Mouse (Mus musculus): ENCODE data around the gene Klf3. TPM values are rescaled to one million over a fixed set of nuclear protein-coding genes. Genes with fewer than 3 reads are reported as not detected.

The Klf3 gene
- total RNA-seq, 2 experiments from 2014 or later, result 43.4 to 114 TPM

DNA sequence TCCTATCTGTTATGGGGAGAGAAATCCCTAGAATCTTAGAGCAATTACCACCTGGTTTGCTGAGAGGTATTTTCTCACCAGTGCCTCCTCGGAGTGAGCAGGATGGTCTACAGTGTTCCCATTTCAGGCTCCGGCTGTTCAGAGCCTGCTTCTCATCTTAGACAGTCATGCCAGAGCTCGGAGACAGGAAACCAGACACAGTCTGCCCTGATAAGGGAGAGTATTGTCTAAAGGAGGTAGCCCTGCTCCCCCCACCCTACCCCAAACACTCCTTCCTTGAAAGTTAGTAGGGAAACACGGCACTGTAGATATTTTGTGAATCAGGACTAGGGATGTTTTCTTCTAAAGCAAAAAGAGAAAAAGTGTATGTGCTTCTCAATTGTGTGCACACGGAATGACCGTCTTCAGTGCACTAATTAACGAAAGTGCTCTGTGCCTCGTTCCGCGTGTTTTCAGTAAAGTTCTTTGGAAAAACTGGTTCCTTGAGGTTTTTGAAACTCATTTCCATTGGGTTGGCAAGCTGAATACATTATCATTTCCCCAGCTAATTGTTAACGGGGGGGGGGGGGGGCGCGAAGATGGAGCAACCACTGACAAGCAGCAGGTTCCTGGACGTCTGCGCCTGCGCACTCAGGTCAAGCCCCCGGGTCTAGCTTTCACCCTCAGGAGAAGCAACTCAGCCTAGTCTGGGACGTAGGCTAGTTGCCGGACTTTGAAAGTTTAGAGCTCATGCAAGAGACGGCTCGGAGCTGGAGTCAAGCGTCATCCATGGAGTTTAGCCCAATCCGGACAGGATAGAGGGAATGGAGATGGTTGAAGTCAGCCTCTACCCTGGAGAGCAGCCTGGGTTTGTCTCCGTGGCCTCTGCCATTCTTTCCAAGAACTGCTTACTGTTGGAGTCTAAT lies 5.2 kb downstream of the Klf3 start:
- ATAC-seq (ENCODE audit: poor library complexity, severe bottlenecking), result no peak

DNA sequence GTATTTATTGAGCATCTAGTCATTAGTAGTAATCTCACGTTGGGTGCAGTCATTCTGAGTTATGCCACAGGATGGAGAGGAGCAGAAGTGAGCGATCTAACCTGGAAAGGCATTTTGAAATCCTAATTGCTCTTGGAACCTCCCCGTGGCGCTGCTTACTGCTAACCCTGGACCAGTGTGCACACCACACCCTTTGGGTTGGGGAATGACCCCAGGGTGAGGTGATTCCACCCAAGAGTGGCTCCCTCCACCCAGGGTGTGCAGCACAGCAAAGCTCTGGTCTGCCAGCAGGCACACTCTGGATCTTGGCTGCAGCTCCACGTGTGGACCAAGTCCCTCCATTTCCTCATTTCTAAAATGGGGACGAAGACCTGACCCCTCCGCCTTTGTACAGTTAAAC lies 6.1 kb downstream of the Klf3 start:
- ATAC-seq (ENCODE audit: poor library complexity, severe bottlenecking), result no peak

DNA sequence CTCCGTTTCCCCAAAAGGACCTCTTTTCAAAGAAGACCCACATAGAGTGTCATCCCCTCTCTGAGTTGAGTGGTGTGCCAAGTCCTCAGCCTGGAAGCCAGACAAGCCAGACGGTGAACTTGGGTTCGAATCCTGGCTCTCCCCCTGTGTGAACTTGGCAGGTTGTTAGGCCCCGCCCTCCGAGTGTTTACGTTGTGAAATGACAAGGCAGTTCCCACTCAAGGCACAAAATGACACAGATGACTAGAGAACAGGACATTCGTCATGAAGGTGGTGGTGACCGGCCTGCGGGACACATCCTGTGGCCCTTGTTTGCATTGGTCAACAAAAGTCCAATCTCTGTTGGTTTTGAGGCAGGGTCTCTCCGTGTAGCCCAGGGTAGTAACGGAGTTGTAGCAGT lies 6.7 kb downstream of the Klf3 start:
- peak; percentile 51 for ATAC-seq (ENCODE audit: poor library complexity, severe bottlenecking)

DNA sequence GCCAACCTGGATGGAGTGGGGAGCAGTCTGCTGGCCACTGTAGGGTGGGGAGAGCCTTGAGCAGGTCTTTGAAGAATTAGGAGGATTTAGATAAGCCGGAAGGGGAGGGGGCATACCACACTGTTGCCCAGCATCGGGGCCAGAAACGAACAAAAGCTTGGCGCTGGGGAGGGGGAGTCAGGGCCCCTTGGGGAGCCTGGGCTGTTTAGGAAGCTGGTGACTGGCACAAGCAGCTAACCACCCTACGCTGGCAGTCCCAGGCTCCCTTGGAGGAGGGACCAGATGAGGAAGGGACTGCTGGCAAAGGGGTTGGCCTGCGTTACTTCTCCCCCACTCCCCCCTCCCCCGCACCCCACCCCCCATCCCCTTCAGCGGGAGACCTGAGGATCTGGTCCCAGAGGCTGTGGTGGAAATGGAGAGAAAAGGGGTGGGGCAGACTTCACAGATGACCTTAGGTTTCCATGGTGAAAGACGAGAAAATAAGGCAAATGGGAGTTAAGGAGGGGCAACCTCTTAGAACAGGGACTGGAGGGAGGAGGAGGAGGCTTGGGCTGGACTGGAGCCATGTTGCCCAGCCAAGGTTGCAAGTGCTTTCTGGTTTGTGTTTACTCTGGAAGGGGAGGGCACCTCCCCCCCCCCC lies 7.8 kb downstream of the Klf3 start:
- ATAC-seq (ENCODE audit: poor library complexity, severe bottlenecking), result no peak

DNA sequence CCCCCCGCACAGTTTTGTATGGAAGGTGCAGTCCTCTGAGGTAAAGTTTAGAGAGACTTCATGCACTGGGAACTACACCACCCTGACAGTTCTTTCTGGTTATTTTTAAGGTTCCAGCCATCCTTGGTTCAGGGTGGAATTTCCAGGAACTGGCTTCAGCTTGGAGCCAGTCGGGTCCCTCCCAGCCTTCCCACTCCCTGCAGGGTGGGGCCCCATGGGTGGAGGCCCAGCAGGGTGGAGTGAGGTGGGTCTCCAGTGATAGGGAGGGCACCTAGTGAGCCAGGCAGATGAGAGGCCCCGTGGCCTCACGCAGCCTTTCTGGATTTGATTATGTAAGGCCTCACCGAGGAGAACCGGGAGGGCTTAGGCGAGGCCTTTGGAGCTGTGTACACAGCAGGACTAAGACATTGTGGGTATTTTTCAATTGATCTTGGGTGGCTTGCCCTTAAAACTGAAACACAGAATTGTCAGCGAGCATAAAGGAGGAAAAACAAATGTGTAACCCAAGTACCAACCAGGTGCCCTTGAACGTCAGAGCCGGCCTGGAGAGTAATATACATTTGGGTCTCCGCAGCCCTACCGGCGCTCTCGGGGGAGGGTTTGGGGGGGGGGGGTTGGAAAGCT lies 8.4 kb downstream of the Klf3 start:
- no peak for ATAC-seq (ENCODE audit: poor library complexity, severe bottlenecking)

DNA sequence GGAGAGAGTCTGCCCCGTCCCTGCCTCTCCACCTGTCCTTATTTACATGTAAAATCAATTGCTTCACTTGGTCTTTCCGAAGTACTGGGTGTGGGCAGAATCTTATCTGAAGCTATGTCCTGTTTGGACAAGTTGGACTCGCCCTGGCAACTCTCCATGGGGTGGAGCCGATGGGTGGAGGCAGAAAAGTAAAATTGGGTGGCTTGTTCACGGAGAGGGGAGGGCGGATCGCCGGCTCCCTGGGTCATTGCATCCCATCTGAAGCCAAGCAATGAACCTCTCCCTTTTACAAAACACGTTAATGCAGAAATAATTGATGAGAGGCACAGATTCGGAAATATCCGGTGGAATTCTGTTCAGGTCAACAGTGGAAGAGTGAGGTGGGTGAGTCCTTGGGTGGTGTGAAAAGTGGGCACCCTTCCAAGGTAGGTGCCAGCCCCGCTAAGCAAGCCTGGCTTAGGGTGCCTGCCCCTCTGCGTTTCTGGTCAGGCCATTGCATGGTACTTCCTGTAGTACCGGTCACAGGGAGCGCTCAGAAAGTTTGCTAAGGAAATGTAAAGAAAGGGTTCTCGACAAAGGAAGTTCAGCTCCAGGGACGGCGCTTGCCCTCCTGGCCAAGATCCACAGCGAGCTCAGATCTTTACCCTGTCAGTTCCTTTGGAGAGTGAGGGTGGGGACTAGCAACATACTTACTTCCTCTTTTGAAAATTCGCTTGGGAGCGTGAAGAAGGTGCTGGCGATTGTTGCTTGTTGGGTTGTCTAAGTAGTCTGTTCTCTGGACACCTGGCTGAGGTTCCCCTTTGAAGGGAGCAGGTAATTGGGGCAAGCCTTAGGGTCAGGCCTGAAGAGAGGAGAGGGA lies 9.2 kb downstream of the Klf3 start:
- ATAC-seq (ENCODE audit: poor library complexity, severe bottlenecking), result peak; percentile 56

GRCm38 (mm10) chr5:64812983-64813304 lies 9.8 kb downstream of the Klf3 start:
- 0 out of 2 replicates have a peak, but pooled peaks have one; percentile 1 for ATAC-seq (ENCODE audit: poor library complexity, severe bottlenecking)

DNA sequence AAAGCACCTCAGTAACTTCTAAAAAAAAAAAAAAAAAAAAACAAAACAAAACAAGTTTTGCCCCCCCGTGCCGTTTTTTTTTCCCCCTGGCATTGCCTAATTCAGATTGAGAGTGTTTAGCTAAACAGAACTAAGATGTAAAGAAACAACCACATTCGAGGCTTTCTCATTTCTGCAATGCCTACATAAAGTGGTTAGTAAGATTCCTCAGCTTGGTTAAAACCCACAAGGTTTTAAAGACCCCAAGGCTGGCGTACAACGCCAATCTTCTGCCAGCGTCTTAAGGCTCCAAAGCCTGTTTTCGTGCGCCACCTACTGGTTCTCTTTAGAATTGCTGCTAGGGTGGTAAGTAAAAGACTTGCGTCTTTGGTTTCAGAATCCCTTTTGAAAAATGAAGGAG lies 10.2 kb downstream of the Klf3 start:
- ATAC-seq (ENCODE audit: poor library complexity, severe bottlenecking), result no peak

- no peak for ATAC-seq (ENCODE audit: poor library complexity, severe bottlenecking)
These were observed 11.2 kb downstream of the Klf3 start for GRCm38 (mm10) chr5:64814416-64814815.

DNA sequence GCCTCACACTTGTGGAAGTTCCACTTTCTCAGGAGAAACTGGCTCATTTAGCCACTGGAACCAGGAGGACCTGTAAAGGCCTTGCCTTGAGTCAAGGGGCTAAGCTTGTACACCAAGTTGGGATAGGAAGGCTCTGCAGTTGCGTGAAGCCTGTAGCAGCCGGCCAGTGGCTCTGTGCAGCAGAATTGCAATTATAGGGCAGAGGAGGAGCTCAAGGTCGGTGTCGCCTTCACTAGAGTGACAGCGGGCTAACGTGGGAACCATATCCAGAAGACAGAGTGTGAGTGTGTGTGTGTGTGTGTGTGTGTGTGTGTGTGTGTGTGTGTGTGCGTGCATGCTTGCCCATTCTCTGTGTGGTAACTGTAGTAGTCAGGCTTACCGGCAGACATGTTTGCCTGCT lies 12.4 kb downstream of the Klf3 start:
- no peak for ATAC-seq (ENCODE audit: poor library complexity, severe bottlenecking)

DNA sequence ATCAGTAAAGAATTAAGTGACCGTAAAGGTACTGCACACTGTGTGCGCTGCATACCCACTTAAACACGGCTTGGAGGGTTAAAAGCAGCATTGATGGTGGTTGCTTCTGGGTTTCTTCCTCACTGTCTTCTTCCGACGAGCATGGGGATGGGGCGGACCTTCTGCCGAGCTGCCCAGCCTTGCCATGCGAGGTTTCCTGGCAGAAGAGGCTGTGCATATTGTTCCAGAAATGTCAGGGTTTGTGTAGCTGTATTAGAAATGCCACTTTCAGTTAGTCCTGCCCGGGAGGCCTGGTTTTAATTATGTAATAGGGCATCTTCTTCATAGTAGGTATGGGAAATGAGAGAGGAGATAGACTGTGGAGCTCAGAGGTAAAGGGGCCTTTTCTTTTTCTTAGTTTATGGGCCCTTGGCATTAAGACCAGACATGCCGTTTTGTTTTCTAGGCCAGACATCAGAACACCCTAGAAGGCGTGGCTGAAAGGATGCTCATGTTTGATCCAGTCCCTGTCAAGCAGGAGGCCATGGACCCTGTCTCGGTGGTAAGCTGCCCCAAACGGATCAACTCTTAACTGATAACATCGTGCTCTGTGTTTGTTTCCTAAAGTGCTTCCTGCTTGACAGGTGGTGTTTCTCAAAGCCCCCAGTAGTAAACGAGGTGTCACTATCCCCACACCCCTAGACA lies 13.2 kb downstream of the Klf3 start:
- no peak for ATAC-seq (ENCODE audit: poor library complexity, severe bottlenecking)

- ATAC-seq (ENCODE audit: poor library complexity, severe bottlenecking), result no peak
These were observed 13.7 kb downstream of the Klf3 start for GRCm38 (mm10) chr5:64816974-64817296.

DNA sequence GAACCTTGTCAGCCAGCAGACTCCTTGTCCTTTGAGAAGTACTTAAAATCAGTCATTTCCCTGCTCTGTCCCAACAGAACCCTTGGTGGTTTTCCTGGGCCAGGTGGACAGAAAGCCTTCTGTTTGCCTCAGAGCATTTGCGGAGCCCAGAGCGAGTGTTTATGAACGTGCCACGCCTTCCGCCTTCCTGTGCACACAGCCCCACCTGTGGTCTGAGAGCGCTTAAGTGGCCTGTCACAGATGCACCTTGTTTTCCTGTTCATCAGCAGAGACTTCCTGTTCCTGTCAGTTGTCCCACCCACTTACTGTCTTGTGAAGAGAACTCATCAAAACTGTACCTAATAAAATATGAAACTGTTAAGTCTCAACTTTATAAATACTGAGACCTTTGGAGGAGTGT lies 16.2 kb downstream of the Klf3 start:
- ATAC-seq (ENCODE audit: poor library complexity, severe bottlenecking), result peak; percentile 87

- ATAC-seq (ENCODE audit: poor library complexity, severe bottlenecking), result no peak
These were observed 16.9 kb downstream of the Klf3 start for GRCm38 (mm10) chr5:64820138-64820537.

DNA sequence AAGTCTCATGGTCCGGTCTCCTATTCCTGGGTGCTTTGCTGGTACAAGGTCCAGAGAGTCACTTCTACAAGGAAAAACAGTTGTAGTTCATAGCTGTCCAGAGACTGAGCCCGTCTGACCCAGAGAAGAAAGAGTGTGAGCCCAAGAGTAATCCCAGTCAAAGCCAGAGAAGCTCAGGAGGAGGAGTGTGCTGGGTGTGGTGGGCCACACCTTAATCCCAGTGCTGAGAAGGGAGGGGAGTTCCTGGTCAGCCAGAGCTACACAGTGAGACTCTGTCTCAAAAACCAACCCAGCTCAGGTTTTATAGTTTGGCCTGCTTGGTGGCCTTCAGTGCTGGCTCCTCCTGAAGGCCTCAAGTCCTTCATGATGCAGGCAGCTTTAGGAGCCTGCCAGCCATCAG lies 18.1 kb downstream of the Klf3 start:
- no peak for ATAC-seq (ENCODE audit: poor library complexity, severe bottlenecking)

GRCm38 (mm10) chr5:64821964-64822363 lies 18.8 kb downstream of the Klf3 start:
- no peak for ATAC-seq (ENCODE audit: poor library complexity, severe bottlenecking)

DNA sequence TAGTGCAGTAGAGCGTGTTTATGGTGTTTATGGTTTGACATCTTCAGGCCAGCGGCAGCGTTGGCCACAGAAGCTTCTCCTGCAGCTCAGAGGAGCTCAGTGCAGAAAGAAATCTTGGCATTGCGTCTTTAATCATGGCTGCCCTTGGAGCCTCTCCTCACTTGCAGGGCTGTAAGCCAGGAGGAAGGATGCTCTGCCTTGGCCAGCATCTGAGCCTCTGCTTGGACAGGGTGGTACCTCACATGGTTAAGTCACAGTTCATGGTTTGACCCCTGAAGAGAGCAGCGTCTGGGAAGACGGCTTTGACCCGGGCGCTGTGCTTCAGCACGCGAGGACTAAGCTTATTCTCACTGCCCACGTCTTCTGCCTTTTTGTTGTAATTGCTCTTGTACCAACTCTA lies 20.2 kb downstream of the Klf3 start:
- ATAC-seq (ENCODE audit: poor library complexity, severe bottlenecking), result no peak

DNA sequence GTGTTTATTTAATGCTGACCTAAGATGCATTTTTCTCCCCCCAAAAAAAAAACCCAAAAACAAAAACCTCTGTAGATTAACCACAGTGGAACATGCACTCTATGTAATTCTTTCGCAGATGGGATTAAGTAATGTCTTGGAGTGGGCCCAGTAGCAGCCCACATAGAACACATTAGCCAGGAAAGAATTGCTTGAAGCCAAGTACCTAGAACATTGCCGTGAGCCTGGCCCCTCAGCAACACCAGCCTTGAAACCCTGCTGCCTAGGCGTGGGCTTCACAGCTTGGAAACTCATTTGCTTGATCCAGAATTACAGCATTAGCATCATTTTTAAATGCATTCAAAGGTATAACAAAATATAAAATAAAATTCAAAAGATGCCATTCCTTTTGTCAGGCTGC lies 21.6 kb downstream of the Klf3 start:
- ATAC-seq (ENCODE audit: poor library complexity, severe bottlenecking), result no peak

DNA sequence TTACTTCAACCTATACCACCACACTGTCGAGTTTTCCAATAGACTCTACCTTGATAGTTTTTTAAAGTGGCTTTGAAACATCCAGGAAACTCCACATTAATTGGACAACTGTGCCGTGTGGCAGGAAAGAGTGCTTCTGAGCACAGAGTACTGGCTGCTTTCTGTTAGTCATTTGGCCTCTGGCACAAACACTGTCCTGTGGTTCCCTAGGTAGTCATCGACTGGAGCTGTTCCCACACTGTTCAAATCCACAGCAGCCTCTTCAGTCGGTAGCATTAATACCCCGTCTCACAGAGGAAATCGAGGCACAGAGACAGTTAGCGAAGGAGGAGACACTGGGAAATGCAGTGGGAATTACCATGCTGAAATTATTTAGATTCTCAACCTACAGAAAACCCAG lies 22.3 kb downstream of the Klf3 start:
- ATAC-seq (ENCODE audit: poor library complexity, severe bottlenecking), result no peak

- no peak for ATAC-seq (ENCODE audit: poor library complexity, severe bottlenecking)
These were observed 24.0 kb downstream of the Klf3 start for GRCm38 (mm10) chr5:64827151-64827550.

- ATAC-seq (ENCODE audit: poor library complexity, severe bottlenecking), result no peak
These were observed 25.1 kb downstream of the Klf3 start for GRCm38 (mm10) chr5:64828314-64828713.
